Mouse (Mus musculus) thymus, adult 2 months (tissue): ENCODE measurements at regions not wholly inside any gene's neighbourhood (a gene's known extent, or its start where the extent isn't known, plus 50 kb on each side); places are given as distances from the start of the nearest gene placed in this dataset.

Experiments
- CTCF ChIP-seq: fragments of 200-500 bp; IDR thresholded peaks from 2 replicates; pipeline ENCODE4 v1.5.1; 2012; ENCODE audit warnings: mild to moderate bottlenecking, control low read depth, low read length, moderate library complexity, borderline replicate concordance; ENCODE audit not compliant: control insufficient read depth, poor library complexity, insufficient read depth; ENCODE audit errors: extremely low read depth
- POLR2A ChIP-seq: fragments of 200-500 bp; IDR thresholded peaks from 2 replicates; pipeline ENCODE4 v1.6.1; 2012; ENCODE audit warnings: mild to moderate bottlenecking, low read length, control low read depth, moderate library complexity; ENCODE audit not compliant: control insufficient read depth, poor library complexity, insufficient read depth; ENCODE audit errors: extremely low read depth

GRCm38 (mm10) chr6:12258273-12258672 is 350.7 kb downstream of the Phf14 start:
- no peak for TF ChIP-seq CTCF
- TF ChIP-seq POLR2A: no peak
